Mouse (Mus musculus) forebrain, embryonic 12.5 days (tissue): ENCODE data around the gene Cdkl5. TPM values are rescaled to one million over a fixed set of nuclear protein-coding genes. Genes with fewer than 3 reads are reported as not detected.

ENCODE experiments used
- ATAC-seq: fragments of 200-750 bp; cut with Nextera tagmentation; 2 replicates; pipeline ENCODE4 v1.8.0; 2017; ENCODE audit warnings: moderate TSS enrichment; ENCODE audit not compliant: low FRiP score
- H3K27ac ChIP-seq: fragments of 300-500 bp; sonication (generic); 2 replicates; pipeline ENCODE4 v1.5.1; 2016; ENCODE audit warnings: mild to moderate bottlenecking
- H3K27me3 ChIP-seq: fragments of 300-500 bp; sonication (generic); 2 replicates; pipeline ENCODE4 v1.6.1; 2016; ENCODE audit warnings: mild to moderate bottlenecking
- H3K36me3 ChIP-seq: fragments of 300-500 bp; sonication (generic); replicated peaks from 2 replicates; pipeline ENCODE4 v1.6.1; 2016; ENCODE audit warnings: mild to moderate bottlenecking
- H3K4me1 ChIP-seq: fragments of 300-500 bp; sonication (generic); 2 replicates; pipeline ENCODE4 v1.6.1; 2016
- H3K4me2 ChIP-seq: fragments of 300-500 bp; sonication (generic); 2 replicates; pipeline ENCODE4 v1.6.1; 2016; ENCODE audit warnings: mild to moderate bottlenecking, moderate library complexity
- H3K4me3 ChIP-seq: fragments of 300-500 bp; sonication (generic); replicated peaks from 2 replicates; pipeline ENCODE4 v1.5.1; 2016; ENCODE audit warnings: mild to moderate bottlenecking
- H3K9ac ChIP-seq: fragments of 300-500 bp; sonication (generic); 2 replicates; pipeline ENCODE4 v1.6.1; 2016; ENCODE audit warnings: mild to moderate bottlenecking
- H3K9me3 ChIP-seq: fragments of 300-500 bp; sonication (generic); 2 replicates; pipeline ENCODE4 v1.6.1; 2016
- WGBS: fragments of 180-500 bp; shearing (Covaris S2); methylation state at CpG from one replicate; pipeline ENCODE4 v1.1.7; 2016; 5-methylcytosine and 5-hydroxymethylcytosine counted together
- polyA plus RNA-seq: library from polyadenylated mRNA; unstranded; fragments of >200 nt; fragmentation: Nextera tagmentation; extraction: Ambion mirVana; gene quantifications from 2 replicates; pipeline ENCODE4 v1.2.1, GENCODE M21; 2016

Cdkl5 gene
- polyA plus RNA-seq, 1 experiment from 2014 or later, result 4.0 TPM

GRCm38 (mm10) chrX:160990276-160990675 is 4.2 kb downstream of the Cdkl5 start:
- Histone ChIP-seq H3K27me3 (peaks cover 10% of the 10 kb centered on the region; the same call in 1 of the 2 replicates), H3K36me3 (no peaks in the 10 kb centered on the region), H3K4me2 (no peak overlapping the region), H3K9ac (no peak overlapping the region), H3K27ac (no peak overlapping the region), H3K4me3 (no peak overlapping the region), H3K9me3 (no peaks in the 10 kb centered on the region), H3K4me1 (peaks cover 3% of the 10 kb centered on the region; the same call in 1 of the 2 replicates)
- WGBS, result 84% methylated on average over 4 of the region's 4 CpGs
- no peak for ATAC-seq

- WGBS, result 81% methylated on average over 1 of the region's 1 CpGs
- Histone ChIP-seq H3K36me3 (no peaks in the 10 kb centered on the region), H3K27ac (no peak overlapping the region), H3K4me1 (no peaks in the 10 kb centered on the region), H3K27me3 (peaks cover 7% of the 10 kb centered on the region; the same call in 1 of the 2 replicates), H3K9ac (no peak overlapping the region), H3K4me3 (no peak overlapping the region), H3K9me3 (no peaks in the 10 kb centered on the region), H3K4me2 (no peak overlapping the region)
- no peak for ATAC-seq
These were observed 16.6 kb downstream of the Cdkl5 start for GRCm38 (mm10) chrX:160977919-160978318.

GRCm38 (mm10) chrX:160971991-160972545 is 22.4 kb downstream of the Cdkl5 start:
- ATAC-seq, result no peak
- no peak overlapping the region for H3K9ac ChIP-seq
- H3K27me3 ChIP-seq, result peaks cover 11% of the 10 kb centered on the region; the same call in 1 of the 2 replicates
- WGBS, result 86% methylated on average over 6 of the region's 6 CpGs
- no peak overlapping the region for H3K4me3 ChIP-seq
- no peak overlapping the region for H3K27ac ChIP-seq
- H3K4me2 ChIP-seq, result no peak overlapping the region
- no peaks in the 10 kb centered on the region for H3K9me3 ChIP-seq
- no peaks in the 10 kb centered on the region for H3K4me1 ChIP-seq
- H3K36me3 ChIP-seq, result no peaks in the 10 kb centered on the region

- no peak overlapping the region for H3K27ac ChIP-seq
- H3K4me2 ChIP-seq, result no peak overlapping the region
- H3K36me3 ChIP-seq, result no peaks in the 10 kb centered on the region
- no peaks in the 10 kb centered on the region for H3K9me3 ChIP-seq
- H3K4me1 ChIP-seq, result no peaks in the 10 kb centered on the region
- H3K4me3 ChIP-seq, result no peak overlapping the region
- WGBS, result 66% methylated on average over 5 of the region's 5 CpGs
- 0 out of 2 replicates have a peak, but pooled peaks cover 9% of the 10 kb centered on the region for H3K27me3 ChIP-seq
- ATAC-seq, result no peak
- no peak overlapping the region for H3K9ac ChIP-seq
These were observed 35.8 kb downstream of the Cdkl5 start for GRCm38 (mm10) chrX:160958593-160959131.

- H3K27ac ChIP-seq, result no peak overlapping the region
- H3K9ac ChIP-seq, result no peak overlapping the region
- 90% methylated on average over 2 of the region's 2 CpGs for WGBS
- ATAC-seq, result no peak
- no peaks in the 10 kb centered on the region for H3K4me1 ChIP-seq
- peaks cover 22% of the 10 kb centered on the region for H3K27me3 ChIP-seq
- H3K4me2 ChIP-seq, result no peak overlapping the region
- no peaks in the 10 kb centered on the region for H3K36me3 ChIP-seq
- no peaks in the 10 kb centered on the region for H3K9me3 ChIP-seq
- H3K4me3 ChIP-seq, result no peak overlapping the region
These were observed 44.9 kb downstream of the Cdkl5 start for GRCm38 (mm10) chrX:160949583-160949982.

- Histone ChIP-seq H3K4me1 (no peaks in the 10 kb centered on the region), H3K36me3 (no peaks in the 10 kb centered on the region), H3K27me3 (peaks cover 12% of the 10 kb centered on the region), H3K4me2 (no peak overlapping the region), H3K27ac (no peak overlapping the region), H3K9ac (no peak overlapping the region), H3K4me3 (no peak overlapping the region), H3K9me3 (no peaks in the 10 kb centered on the region)
- no peak for ATAC-seq
- WGBS, result 89% methylated on average over 4 of the region's 4 CpGs
These were observed 49.8 kb downstream of the Cdkl5 start for GRCm38 (mm10) chrX:160944722-160945121.

GRCm38 (mm10) chrX:160935541-160935940 is 59.0 kb downstream of the Cdkl5 start:
- Histone ChIP-seq H3K27me3 (peaks cover 13% of the 10 kb centered on the region), H3K4me2 (no peak overlapping the region), H3K36me3 (no peaks in the 10 kb centered on the region), H3K4me1 (no peaks in the 10 kb centered on the region), H3K9me3 (no peaks in the 10 kb centered on the region), H3K4me3 (no peak overlapping the region), H3K27ac (no peak overlapping the region), H3K9ac (no peak overlapping the region)
- ATAC-seq, result no peak
- WGBS, result 44% methylated on average over 1 of the region's 1 CpGs

- H3K27me3 ChIP-seq, result peaks cover 5% of the 10 kb centered on the region
- H3K4me1 ChIP-seq, result no peaks in the 10 kb centered on the region
- no peak overlapping the region for H3K4me3 ChIP-seq
- H3K9me3 ChIP-seq, result no peaks in the 10 kb centered on the region
- no peak overlapping the region for H3K4me2 ChIP-seq
- no peak overlapping the region for H3K27ac ChIP-seq
- no peak overlapping the region for H3K9ac ChIP-seq
- no peak for ATAC-seq
- no peaks in the 10 kb centered on the region for H3K36me3 ChIP-seq
These were observed 63.8 kb downstream of the Cdkl5 start for GRCm38 (mm10) chrX:160930656-160931055.

- ATAC-seq, result no peak
- Histone ChIP-seq H3K27me3 (peaks cover 10% of the 10 kb centered on the region; the same call in 1 of the 2 replicates), H3K9ac (no peak overlapping the region), H3K9me3 (no peaks in the 10 kb centered on the region), H3K4me3 (no peak overlapping the region), H3K4me2 (no peak overlapping the region), H3K27ac (no peak overlapping the region), H3K4me1 (no peaks in the 10 kb centered on the region), H3K36me3 (no peaks in the 10 kb centered on the region)
- 97% methylated on average over 1 of the region's 1 CpGs for WGBS
These were observed 65.6 kb downstream of the Cdkl5 start for GRCm38 (mm10) chrX:160928870-160929269.

- Histone ChIP-seq H3K9ac (no peak overlapping the region), H3K4me3 (no peak overlapping the region), H3K36me3 (no peaks in the 10 kb centered on the region), H3K27ac (no peak overlapping the region), H3K4me2 (no peak overlapping the region), H3K4me1 (no peaks in the 10 kb centered on the region), H3K9me3 (no peaks in the 10 kb centered on the region), H3K27me3 (0 out of 2 replicates have a peak, but pooled peaks cover 5% of the 10 kb centered on the region)
- no peak for ATAC-seq
- WGBS, result 88% methylated on average over 3 of the region's 3 CpGs
These were observed 75.4 kb downstream of the Cdkl5 start for GRCm38 (mm10) chrX:160919022-160919637.

- H3K4me2 ChIP-seq, result no peak within 1 kb of the TSS
- 75% methylated on average over 4 of the region's 4 CpGs for WGBS
- no peak within 1 kb of the TSS for H3K9ac ChIP-seq
- no peak within 1 kb of the TSS for H3K27ac ChIP-seq
- H3K4me1 ChIP-seq, result no peaks in the 10 kb centered on the region
- no peaks in the 10 kb centered on the region for H3K9me3 ChIP-seq
- no peaks in the 10 kb centered on the region for H3K36me3 ChIP-seq
- ATAC-seq, result no peak
- H3K4me3 ChIP-seq, result no peak within 1 kb of the TSS
- H3K27me3 ChIP-seq, result peaks cover 30% of the 10 kb centered on the region
These were observed 87.6 kb downstream of the Cdkl5 start, which contains the start of gene Gja6 for GRCm38 (mm10) chrX:160906952-160907351. Gene Gja6 (minus strand): TSS chrX:160907052.

GRCm38 (mm10) chrX:160906477-160906876 is 88.0 kb downstream of the Cdkl5 start:
- H3K27me3 ChIP-seq, result peaks cover 28% of the 10 kb centered on the region
- WGBS, result 90% methylated on average over 4 of the region's 4 CpGs
- H3K4me3 ChIP-seq, result no peak overlapping the region
- H3K4me2 ChIP-seq, result no peak overlapping the region
- no peak for ATAC-seq
- no peak overlapping the region for H3K27ac ChIP-seq
- H3K4me1 ChIP-seq, result no peaks in the 10 kb centered on the region
- H3K9me3 ChIP-seq, result no peaks in the 10 kb centered on the region
- H3K36me3 ChIP-seq, result no peaks in the 10 kb centered on the region
- no peak overlapping the region for H3K9ac ChIP-seq

GRCm38 (mm10) chrX:160905913-160906312 is 88.6 kb downstream of the Cdkl5 start:
- peaks cover 26% of the 10 kb centered on the region for H3K27me3 ChIP-seq
- H3K9me3 ChIP-seq, result no peaks in the 10 kb centered on the region
- no peak overlapping the region for H3K4me2 ChIP-seq
- no peak for ATAC-seq
- H3K27ac ChIP-seq, result no peak overlapping the region
- no peaks in the 10 kb centered on the region for H3K4me1 ChIP-seq
- WGBS, result 79% methylated on average over 4 of the region's 4 CpGs
- H3K36me3 ChIP-seq, result no peaks in the 10 kb centered on the region
- H3K9ac ChIP-seq, result no peak overlapping the region
- H3K4me3 ChIP-seq, result no peak overlapping the region
